8 mouse cellular contexts compared by ENCODE assay signal in the genomic region with DNA sequence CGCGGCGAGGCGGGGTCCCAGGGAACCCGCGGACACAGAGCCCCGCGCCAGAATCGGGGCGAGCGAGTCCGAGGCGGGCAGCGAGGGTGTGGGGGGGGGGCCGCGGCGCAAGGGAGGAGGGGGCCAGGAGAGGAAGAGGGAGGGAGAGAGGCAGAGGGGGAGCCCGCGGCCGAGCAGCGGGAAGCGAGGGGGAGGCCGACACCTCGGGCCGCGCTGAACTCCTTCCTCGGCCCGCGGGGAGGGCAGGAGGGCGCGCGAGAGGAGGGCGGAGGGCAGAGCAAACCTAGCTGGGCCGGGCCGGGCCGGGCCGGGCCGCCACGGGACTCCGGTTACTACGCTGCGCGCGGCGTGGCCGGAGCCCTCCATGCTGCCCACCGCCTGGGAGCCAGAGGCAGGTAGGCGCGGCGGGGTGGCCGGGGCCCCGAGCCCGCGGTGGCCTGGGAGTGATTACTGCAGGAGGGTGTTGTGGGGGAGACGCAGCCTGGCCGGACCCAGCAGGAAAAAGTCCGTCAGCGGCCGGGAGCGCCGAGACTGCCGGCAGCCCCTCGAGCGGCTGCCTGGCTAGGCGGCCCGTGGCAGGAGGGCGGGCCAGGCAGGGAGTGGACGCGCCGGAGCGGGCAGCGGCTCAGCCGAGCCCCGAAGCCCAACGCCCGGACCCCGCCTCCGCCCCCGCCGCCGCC. TPM values are rescaled to one million over a fixed set of nuclear protein-coding genes. Genes with fewer than 3 reads are reported as not detected.
DNase-seq lines count a peak whose midpoint lies in the region; ATAC-seq and TF ChIP-seq lines count a peak whose summit lies in the region.

No protein-coding gene starts in this region.

- no peak overlapping the region for H3K27ac ChIP-seq in hindbrain, embryonic 13.5 days
- no peak overlapping the region for H3K27ac ChIP-seq in liver, embryonic 14.5 days

- H3K9ac ChIP-seq in hindbrain, embryonic 13.5 days: peak overlapping the region; percentile 75
- H3K9ac ChIP-seq in liver, embryonic 14.5 days (replicated peaks): peak overlapping the region; percentile 45

- no peak for DNase-seq in lung, adult 2 months
- DNase-seq in lung, postnatal 36 days: no peak
- DNase-seq in embryo, embryonic 9.5 days (ENCODE audit: extremely low spot score): peak; percentile 66
- no peak for DNase-seq in liver, embryonic 14.5 days (ENCODE audit: low read depth in 3 of 3, low spot score in 3 of 3)
- DNase-seq in retina, embryonic 14.5 days (ENCODE audit: low spot score): peak; percentile 56
- no peak for DNase-seq in cerebellum, adult 9-11 months

- H3K4me2 ChIP-seq in hindbrain, embryonic 13.5 days: peak overlapping the region; percentile 91
- peak overlapping the region; percentile 63 for H3K4me2 ChIP-seq in liver, embryonic 14.5 days (ENCODE audit: low read depth)

- WGBS in lung, adult 2 months: under 1% methylated on average over 71 of the region's 81 CpGs
- WGBS in hindbrain, embryonic 13.5 days: under 1% methylated on average over 66 of the region's 81 CpGs
- under 1% methylated on average over 72 of the region's 81 CpGs for WGBS in liver, embryonic 14.5 days (ENCODE audit: insufficient replicate concordance)

- H3K36me3 ChIP-seq in hindbrain, embryonic 13.5 days: no peaks in the 10 kb centered on the region
- no peaks in the 10 kb centered on the region for H3K36me3 ChIP-seq in liver, embryonic 14.5 days (replicated peaks; ENCODE audit: control insufficient read depth, insufficient read depth, low read depth)

- no peak for ATAC-seq in hindbrain, embryonic 13.5 days (ENCODE audit: low FRiP score)
- ATAC-seq in liver, embryonic 14.5 days (ENCODE audit: insufficient read depth): peak; percentile 19; the same call in 1 of the 2 replicates
- ATAC-seq in erythroid progenitor cell, adult 5-6 weeks (replicated peaks; ENCODE audit: low FRiP score, poor library complexity, severe bottlenecking): no peak

- peaks cover 19% of the 10 kb centered on the region for H3K4me1 ChIP-seq in lung, adult 2 months (ENCODE audit: control insufficient read depth, insufficient read depth, low read length)
- peaks cover 45% of the 10 kb centered on the region for H3K4me1 ChIP-seq in hindbrain, embryonic 13.5 days (replicated peaks)
- H3K4me1 ChIP-seq in liver, embryonic 14.5 days (replicated peaks; ENCODE audit: control insufficient read depth in 2 of 2, insufficient read depth in 2 of 2, low read length in 1 of 2): peaks cover 0 to 8% of the 10 kb centered on the region in 2 experiments; a peak in 2 of 4 replicates

- TF ChIP-seq EP300 in liver, embryonic 14.5 days (IDR thresholded peaks at IDR 0.05; ENCODE audit: low read depth): no peak

- no peak for TF ChIP-seq CTCF in lung, adult 2 months (IDR thresholded peaks at IDR 0.05; ENCODE audit: insufficient read depth, low read length)
- no peak for TF ChIP-seq CTCF in liver, embryonic 14.5 days (IDR thresholded peaks at IDR 0.05; ENCODE audit: low read depth)

- peak overlapping the region; percentile 63 for H3K4me3 ChIP-seq in lung, adult 2 months (replicated peaks; ENCODE audit: extremely low read depth, low read depth, low read length)
- peak overlapping the region; percentile 54 for H3K4me3 ChIP-seq in hindbrain, embryonic 13.5 days
- H3K4me3 ChIP-seq in liver, embryonic 14.5 days (ENCODE audit: insufficient read depth in 1 of 2, low read depth in 2 of 2, low read length in 2 of 2): peak overlapping the region; percentile 51 to 52

- no peak for TF ChIP-seq POLR2A in lung, adult 2 months (IDR thresholded peaks at IDR 0.05; ENCODE audit: borderline replicate concordance, extremely low read depth, low read depth, low read length)

- H3K27me3 ChIP-seq in hindbrain, embryonic 13.5 days: peaks cover 92% of the 10 kb centered on the region
- peaks cover 69% of the 10 kb centered on the region for H3K27me3 ChIP-seq in liver, embryonic 14.5 days (ENCODE audit: control insufficient read depth, insufficient read depth, low read length)

- no peaks in the 10 kb centered on the region for H3K9me3 ChIP-seq in hindbrain, embryonic 13.5 days
- H3K9me3 ChIP-seq in liver, embryonic 14.5 days (ENCODE audit: control insufficient read depth, low read length): no peaks in the 10 kb centered on the region

RNA-seq across cellular contexts. Expression of a gene that starts 0.8 kb away (rescaled TPM):
- not detected in 2 replicates for polyA plus RNA-seq in lung, adult 2 months (2012; rRNA removed)
- not detected in 2 replicates for polyA plus RNA-seq in hindbrain, embryonic 13.5 days (2015; fragmentation: Nextera tagmentation; extraction: Ambion mirVana)
- not detected in 2 replicates for polyA plus RNA-seq in liver, embryonic 14.5 days (2012; rRNA removed)
- not detected in 2 replicates for polyA plus RNA-seq in liver, embryonic 14.5 days (2014; fragmentation: Nextera tagmentation; extraction: Ambion mirVana)
- total RNA-seq in erythroid progenitor cell, adult 5-6 weeks (2015; ENCODE audit: low replicate concordance): not detected in 2 replicates
- total RNA-seq in erythroid progenitor cell, adult 5-6 weeks (2017; ENCODE audit: low replicate concordance): not detected in 2 replicates

RNA-seq across cellular contexts. Expression of a gene that starts 0.9 kb away (rescaled TPM):
- 34.0 and 42.0 TPM in 2 replicates for polyA plus RNA-seq in lung, adult 2 months (2012; rRNA removed)
- polyA plus RNA-seq in hindbrain, embryonic 13.5 days (2015; fragmentation: Nextera tagmentation; extraction: Ambion mirVana): 0.58 and 1.0 TPM in 2 replicates
- polyA plus RNA-seq in liver, embryonic 14.5 days (2012; rRNA removed): 1.1 TPM in 2 replicates
- 0.42 and 0.43 TPM in 2 replicates for polyA plus RNA-seq in liver, embryonic 14.5 days (2014; fragmentation: Nextera tagmentation; extraction: Ambion mirVana)
- not detected in 2 replicates for total RNA-seq in erythroid progenitor cell, adult 5-6 weeks (2015; ENCODE audit: low replicate concordance)
- 0.15 and 1.2 TPM in 2 replicates for total RNA-seq in erythroid progenitor cell, adult 5-6 weeks (2017; ENCODE audit: low replicate concordance)

RNA-seq across cellular contexts. Expression of a gene that starts 13.4 kb away (rescaled TPM):
- polyA plus RNA-seq in lung, adult 2 months (2012; rRNA removed): 32.3 and 36.9 TPM in 2 replicates
- polyA plus RNA-seq in hindbrain, embryonic 13.5 days (2015; fragmentation: Nextera tagmentation; extraction: Ambion mirVana): 20.4 and 24.6 TPM in 2 replicates
- 20.8 and 21.4 TPM in 2 replicates for polyA plus RNA-seq in liver, embryonic 14.5 days (2012; rRNA removed)
- 14.3 and 16.8 TPM in 2 replicates for polyA plus RNA-seq in liver, embryonic 14.5 days (2014; fragmentation: Nextera tagmentation; extraction: Ambion mirVana)
- 44.0 and 54.1 TPM in 2 replicates for total RNA-seq in erythroid progenitor cell, adult 5-6 weeks (2015; ENCODE audit: low replicate concordance)
- total RNA-seq in erythroid progenitor cell, adult 5-6 weeks (2017; ENCODE audit: low replicate concordance): 27.5 and 41.6 TPM in 2 replicates

RNA-seq across cellular contexts. Expression of a gene that starts 16.8 kb away (rescaled TPM):
- polyA plus RNA-seq in lung, adult 2 months (2012; rRNA removed): 110 and 112 TPM in 2 replicates
- 19.7 and 20.2 TPM in 2 replicates for polyA plus RNA-seq in hindbrain, embryonic 13.5 days (2015; fragmentation: Nextera tagmentation; extraction: Ambion mirVana)
- polyA plus RNA-seq in liver, embryonic 14.5 days (2012; rRNA removed): 15.2 and 15.9 TPM in 2 replicates
- polyA plus RNA-seq in liver, embryonic 14.5 days (2014; fragmentation: Nextera tagmentation; extraction: Ambion mirVana): 12.9 and 13.1 TPM in 2 replicates
- 21.8 and 24.5 TPM in 2 replicates for total RNA-seq in erythroid progenitor cell, adult 5-6 weeks (2015; ENCODE audit: low replicate concordance)
- 5.0 and 16.1 TPM in 2 replicates for total RNA-seq in erythroid progenitor cell, adult 5-6 weeks (2017; ENCODE audit: low replicate concordance)

RNA-seq across cellular contexts. Expression of a gene that starts 23.0 kb away (rescaled TPM):
- 373 and 384 TPM in 2 replicates for polyA plus RNA-seq in lung, adult 2 months (2012; rRNA removed)
- 609 and 611 TPM in 2 replicates for polyA plus RNA-seq in hindbrain, embryonic 13.5 days (2015; fragmentation: Nextera tagmentation; extraction: Ambion mirVana)
- 203 and 214 TPM in 2 replicates for polyA plus RNA-seq in liver, embryonic 14.5 days (2012; rRNA removed)
- 432 and 447 TPM in 2 replicates for polyA plus RNA-seq in liver, embryonic 14.5 days (2014; fragmentation: Nextera tagmentation; extraction: Ambion mirVana)
- total RNA-seq in erythroid progenitor cell, adult 5-6 weeks (2015; ENCODE audit: low replicate concordance): 181 and 188 TPM in 2 replicates
- 185 and 268 TPM in 2 replicates for total RNA-seq in erythroid progenitor cell, adult 5-6 weeks (2017; ENCODE audit: low replicate concordance)

Comparison
In these comparisons a context has a peak if more than half of its experiments do, and no peak if none do; other contexts are left out.
1. DNase-seq: peak in embryo, embryonic 9.5 days (single experiment) and retina, embryonic 14.5 days (single experiment); none in lung, adult 2 months (single experiment), lung, postnatal 36 days (single experiment), liver, embryonic 14.5 days (0 of 3) and cerebellum, adult 9-11 months (single experiment).
2. RNA of a gene that starts 0.9 kb away (polyA plus RNA-seq): 34.0 to 42.0 TPM in lung, adult 2 months; 0.42 to 1.1 TPM in liver, embryonic 14.5 days and 0.58 to 1.0 TPM in hindbrain, embryonic 13.5 days; every median in the first group is over 10 times any median in the second.
3. Peak in every context shown above with its lines, with median percentiles within 50 percentile points of each other: H3K4me3 ChIP-seq.